Mouse (Mus musculus): ENCODE data around the gene Nudt14.
A peak's percentile ranks its signal among the peaks of the same experiment; 100 is the strongest.

Gene Nudt14

GRCm38 (mm10) chr12:112912951-112913745, 28.8 kb downstream of the Nudt14 start:
- peak; percentile 74 to 81 for DNase-seq

- no peak for DNase-seq
These were observed 30.2 kb downstream of the Nudt14 start for GRCm38 (mm10) chr12:112911701-112912100.

- DNase-seq = no peak
These were observed 32.9 kb downstream of the Nudt14 start for GRCm38 (mm10) chr12:112908991-112909390.

- DNase-seq = no peak
These were observed 36.9 kb downstream of the Nudt14 start for GRCm38 (mm10) chr12:112905001-112905400.

- no peak for DNase-seq
These were observed 38.0 kb downstream of the Nudt14 start for GRCm38 (mm10) chr12:112903941-112904340.

GRCm38 (mm10) chr12:112900641-112901040, 41.3 kb downstream of the Nudt14 start:
- DNase-seq = no peak

GRCm38 (mm10) chr12:112898960-112899359, 43.0 kb downstream of the Nudt14 start:
- no peak for DNase-seq

- no peak for DNase-seq
These were observed 43.6 kb downstream of the Nudt14 start for GRCm38 (mm10) chr12:112898351-112898750.

- DNase-seq = no peak
These were observed 44.3 kb downstream of the Nudt14 start for GRCm38 (mm10) chr12:112897522-112898212.

GRCm38 (mm10) chr12:112894969-112895368, 47.0 kb downstream of the Nudt14 start:
- no peak for DNase-seq

GRCm38 (mm10) chr12:112894303-112894884, 47.5 kb downstream of the Nudt14 start:
- DNase-seq = no peak

GRCm38 (mm10) chr12:112885465-112885864, 56.5 kb downstream of the Nudt14 start:
- DNase-seq = no peak
